Mouse (Mus musculus): ENCODE measurements at regions not wholly inside any gene's neighbourhood (a gene's known extent, or its start where the extent isn't known, plus 50 kb on each side); places are given as distances from the start of the nearest gene placed in this dataset.

- 0 out of 2 replicates have a peak, but pooled peaks have one; percentile 44 for ATAC-seq
- Histone ChIP-seq H3K36me3 (ENCODE audit: control insufficient read depth, insufficient read depth, low read length) (no peaks in the 10 kb centered on the region), H3K4me1 (ENCODE audit: control insufficient read depth, insufficient read depth, low read length) (peaks cover 9% of the 10 kb centered on the region), H3K4me2 (ENCODE audit: low read length) (peak overlapping the region; percentile 37), H3K4me3 (ENCODE audit: low read depth, low read length) (peak overlapping the region; percentile 13; the same call in 1 of the 2 replicates), H3K9me3 (replicated peaks; ENCODE audit: control insufficient read depth, low read length) (no peaks in the 10 kb centered on the region), H3K27me3 (replicated peaks; ENCODE audit: control insufficient read depth, insufficient read depth, low read length) (no peaks in the 10 kb centered on the region), H3K9ac (ENCODE audit: low read length) (0 out of 2 replicates have a peak overlapping the region, but pooled peaks have one; percentile 18), H3K27ac (ENCODE audit: low read depth, low read length) (no peak overlapping the region)
- peak; percentile 38 for DNase-seq (ENCODE audit: low spot score)
- 8% methylated on average over 15 of the region's 15 CpGs for WGBS
Measured at GRCm38 (mm10) chr2:9632719-9633446, 248.2 kb upstream of the 4930412O13Rik start.

GRCm38 (mm10) chr2:9639262-9639661 lies 241.8 kb upstream of the 4930412O13Rik start:
- H3K9ac ChIP-seq (ENCODE audit: low read length) = no peak overlapping the region
- no peak overlapping the region for H3K4me2 ChIP-seq (ENCODE audit: low read length)
- H3K4me3 ChIP-seq (ENCODE audit: low read depth, low read length) = no peak overlapping the region
- no peak for DNase-seq (ENCODE audit: low spot score)
- ATAC-seq = no peak
- no peaks in the 10 kb centered on the region for H3K4me1 ChIP-seq (ENCODE audit: control insufficient read depth, insufficient read depth, low read length)
- H3K36me3 ChIP-seq (ENCODE audit: control insufficient read depth, insufficient read depth, low read length) = no peaks in the 10 kb centered on the region
- H3K27ac ChIP-seq (ENCODE audit: low read depth, low read length) = no peak overlapping the region
- no peaks in the 10 kb centered on the region for H3K9me3 ChIP-seq (replicated peaks; ENCODE audit: control insufficient read depth, low read length)
- WGBS = 37% methylated on average over 5 of the region's 5 CpGs
- no peaks in the 10 kb centered on the region for H3K27me3 ChIP-seq (replicated peaks; ENCODE audit: control insufficient read depth, insufficient read depth, low read length)

- Histone ChIP-seq H3K27me3 (replicated peaks; ENCODE audit: control insufficient read depth, insufficient read depth, low read length) (no peaks in the 10 kb centered on the region), H3K4me2 (ENCODE audit: low read length) (no peak overlapping the region), H3K36me3 (ENCODE audit: control insufficient read depth, insufficient read depth, low read length) (no peaks in the 10 kb centered on the region), H3K4me3 (ENCODE audit: low read depth, low read length) (no peak overlapping the region), H3K9ac (ENCODE audit: low read length) (no peak overlapping the region), H3K4me1 (ENCODE audit: control insufficient read depth, insufficient read depth, low read length) (no peaks in the 10 kb centered on the region), H3K9me3 (replicated peaks; ENCODE audit: control insufficient read depth, low read length) (no peaks in the 10 kb centered on the region), H3K27ac (ENCODE audit: low read depth, low read length) (no peak overlapping the region)
- 57% methylated on average over 7 of the region's 7 CpGs for WGBS
- ATAC-seq = no peak
- peak; percentile 16 for DNase-seq (ENCODE audit: low spot score)
Measured at GRCm38 (mm10) chr2:9641629-9642028, 239.4 kb upstream of the 4930412O13Rik start.

- Histone ChIP-seq H3K36me3 (ENCODE audit: control insufficient read depth, insufficient read depth, low read length) (no peaks in the 10 kb centered on the region), H3K4me3 (ENCODE audit: low read depth, low read length) (no peak overlapping the region), H3K27ac (ENCODE audit: low read depth, low read length) (no peak overlapping the region), H3K27me3 (replicated peaks; ENCODE audit: control insufficient read depth, insufficient read depth, low read length) (no peaks in the 10 kb centered on the region), H3K4me2 (ENCODE audit: low read length) (no peak overlapping the region), H3K9me3 (replicated peaks; ENCODE audit: control insufficient read depth, low read length) (no peaks in the 10 kb centered on the region), H3K9ac (ENCODE audit: low read length) (no peak overlapping the region), H3K4me1 (ENCODE audit: control insufficient read depth, insufficient read depth, low read length) (no peaks in the 10 kb centered on the region)
- WGBS = 82% methylated on average over 3 of the region's 3 CpGs
- ATAC-seq = no peak
- no peak for DNase-seq (ENCODE audit: low spot score)
Measured at GRCm38 (mm10) chr2:9642411-9642810, 238.6 kb upstream of the 4930412O13Rik start.

GRCm38 (mm10) chr2:9646466-9646865 lies 234.6 kb upstream of the 4930412O13Rik start:
- Histone ChIP-seq H3K4me2 (ENCODE audit: low read length) (no peak overlapping the region), H3K4me1 (ENCODE audit: control insufficient read depth, insufficient read depth, low read length) (no peaks in the 10 kb centered on the region), H3K9me3 (replicated peaks; ENCODE audit: control insufficient read depth, low read length) (no peaks in the 10 kb centered on the region), H3K27ac (ENCODE audit: low read depth, low read length) (no peak overlapping the region), H3K36me3 (ENCODE audit: control insufficient read depth, insufficient read depth, low read length) (no peaks in the 10 kb centered on the region), H3K9ac (ENCODE audit: low read length) (no peak overlapping the region), H3K27me3 (replicated peaks; ENCODE audit: control insufficient read depth, insufficient read depth, low read length) (no peaks in the 10 kb centered on the region), H3K4me3 (ENCODE audit: low read depth, low read length) (no peak overlapping the region)
- no peak for ATAC-seq
- DNase-seq (ENCODE audit: low spot score) = no peak
- 71% methylated on average over 3 of the region's 3 CpGs for WGBS

DNA sequence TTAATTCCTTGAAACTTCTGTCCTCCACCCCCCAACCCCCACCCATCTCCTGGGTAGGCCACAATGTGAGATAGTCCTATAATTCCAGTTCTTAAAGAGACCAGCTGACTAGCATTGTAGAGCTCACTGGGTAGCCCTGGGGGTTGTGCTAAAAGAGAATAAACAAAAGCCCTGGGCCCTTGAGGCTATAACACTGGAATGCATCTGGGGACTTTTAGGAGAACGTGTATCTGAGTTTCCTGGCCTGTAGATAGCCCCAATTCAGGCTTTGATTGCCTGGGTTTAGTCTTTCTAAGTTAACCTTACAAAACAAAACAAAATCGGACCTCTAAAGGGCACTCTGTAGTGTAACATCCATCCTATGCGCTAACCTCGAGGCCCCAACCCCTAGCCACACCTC lies 234.1 kb upstream of the 4930412O13Rik start:
- Histone ChIP-seq H3K9ac (ENCODE audit: low read length) (no peak overlapping the region), H3K4me3 (ENCODE audit: low read depth, low read length) (no peak overlapping the region), H3K4me1 (ENCODE audit: control insufficient read depth, insufficient read depth, low read length) (no peaks in the 10 kb centered on the region), H3K4me2 (ENCODE audit: low read length) (no peak overlapping the region), H3K36me3 (ENCODE audit: control insufficient read depth, insufficient read depth, low read length) (no peaks in the 10 kb centered on the region), H3K27me3 (replicated peaks; ENCODE audit: control insufficient read depth, insufficient read depth, low read length) (no peaks in the 10 kb centered on the region), H3K9me3 (replicated peaks; ENCODE audit: control insufficient read depth, low read length) (no peaks in the 10 kb centered on the region), H3K27ac (ENCODE audit: low read depth, low read length) (no peak overlapping the region)
- no peak for ATAC-seq
- no peak for DNase-seq (ENCODE audit: low spot score)
- WGBS = 8% methylated on average over 4 of the region's 4 CpGs

- H3K27ac ChIP-seq (ENCODE audit: low read depth, low read length) = no peak overlapping the region
- H3K27me3 ChIP-seq (replicated peaks; ENCODE audit: control insufficient read depth, insufficient read depth, low read length) = no peaks in the 10 kb centered on the region
- no peak overlapping the region for H3K9ac ChIP-seq (ENCODE audit: low read length)
- H3K9me3 ChIP-seq (replicated peaks; ENCODE audit: control insufficient read depth, low read length) = no peaks in the 10 kb centered on the region
- no peak for DNase-seq (ENCODE audit: low spot score)
- H3K36me3 ChIP-seq (ENCODE audit: control insufficient read depth, insufficient read depth, low read length) = no peaks in the 10 kb centered on the region
- no peak for ATAC-seq
- H3K4me2 ChIP-seq (ENCODE audit: low read length) = no peak overlapping the region
- H3K4me1 ChIP-seq (ENCODE audit: control insufficient read depth, insufficient read depth, low read length) = no peaks in the 10 kb centered on the region
- no peak overlapping the region for H3K4me3 ChIP-seq (ENCODE audit: low read depth, low read length)
- WGBS = 90% methylated on average over 1 of the region's 1 CpGs
Measured at GRCm38 (mm10) chr2:9650082-9650481, 231.0 kb upstream of the 4930412O13Rik start.

GRCm38 (mm10) chr2:9658880-9659279 lies 222.2 kb upstream of the 4930412O13Rik start:
- WGBS = 96% methylated on average over 4 of the region's 4 CpGs
- Histone ChIP-seq H3K36me3 (ENCODE audit: control insufficient read depth, insufficient read depth, low read length) (no peaks in the 10 kb centered on the region), H3K4me1 (ENCODE audit: control insufficient read depth, insufficient read depth, low read length) (no peaks in the 10 kb centered on the region), H3K27me3 (replicated peaks; ENCODE audit: control insufficient read depth, insufficient read depth, low read length) (no peaks in the 10 kb centered on the region), H3K27ac (ENCODE audit: low read depth, low read length) (no peak overlapping the region), H3K4me3 (ENCODE audit: low read depth, low read length) (no peak overlapping the region), H3K9ac (ENCODE audit: low read length) (no peak overlapping the region), H3K4me2 (ENCODE audit: low read length) (no peak overlapping the region), H3K9me3 (replicated peaks; ENCODE audit: control insufficient read depth, low read length) (no peaks in the 10 kb centered on the region)
- ATAC-seq (no peak), DNase-seq (ENCODE audit: low spot score) (no peak)

- no peak for DNase-seq (ENCODE audit: low spot score)
- H3K4me3 ChIP-seq (ENCODE audit: low read depth, low read length) = no peak overlapping the region
- no peak overlapping the region for H3K9ac ChIP-seq (ENCODE audit: low read length)
- H3K27ac ChIP-seq (ENCODE audit: low read depth, low read length) = no peak overlapping the region
- no peaks in the 10 kb centered on the region for H3K27me3 ChIP-seq (replicated peaks; ENCODE audit: control insufficient read depth, insufficient read depth, low read length)
- no peaks in the 10 kb centered on the region for H3K9me3 ChIP-seq (replicated peaks; ENCODE audit: control insufficient read depth, low read length)
- H3K4me1 ChIP-seq (ENCODE audit: control insufficient read depth, insufficient read depth, low read length) = no peaks in the 10 kb centered on the region
- no peak for ATAC-seq
- 80% methylated on average over 4 of the region's 4 CpGs for WGBS
- H3K4me2 ChIP-seq (ENCODE audit: low read length) = no peak overlapping the region
- no peaks in the 10 kb centered on the region for H3K36me3 ChIP-seq (ENCODE audit: control insufficient read depth, insufficient read depth, low read length)
Measured at GRCm38 (mm10) chr2:9669621-9670020, 211.4 kb upstream of the 4930412O13Rik start.
